Mouse (Mus musculus): Measurements from ENCODE around the gene Sox9. TPM values are rescaled to one million over a fixed set of nuclear protein-coding genes. Genes with fewer than 3 reads are reported as not detected.

The Sox9 gene
- polyA plus RNA-seq, 1 experiment from 2014 or later: 48.0 TPM

GRCm38 (mm10) chr11:112828553-112829287 lies 46.7 kb downstream of the Sox9 start:
- Histone ChIP-seq H3K4me1 (ENCODE audit: control insufficient read depth, insufficient read depth, low read length) (peaks cover 2% of the 10 kb centered on the region), H3K4me3 (ENCODE audit: low read depth, low read length) (no peak overlapping the region), H3K9ac (ENCODE audit: low read depth, low read length) (no peak overlapping the region), H3K4me2 (ENCODE audit: low read depth, low read length) (no peak overlapping the region), H3K36me3 (ENCODE audit: control insufficient read depth, insufficient read depth, low read length) (no peaks in the 10 kb centered on the region), H3K27ac (replicated peaks; ENCODE audit: low read depth, low read length) (no peak overlapping the region), H3K27me3 (replicated peaks; ENCODE audit: control insufficient read depth, insufficient read depth, low read length) (no peaks in the 10 kb centered on the region), H3K9me3 (ENCODE audit: control insufficient read depth, low read length) (no peaks in the 10 kb centered on the region)
- no peak for ATAC-seq (ENCODE audit: low read depth)
- DNase-seq (ENCODE audit: low spot score): no peak
- 85% methylated on average over 9 of the region's 9 CpGs for WGBS

GRCm38 (mm10) chr11:112834245-112835005 lies 52.4 kb downstream of the Sox9 start:
- no peak overlapping the region for H3K4me2 ChIP-seq (ENCODE audit: low read depth, low read length)
- no peaks in the 10 kb centered on the region for H3K27me3 ChIP-seq (replicated peaks; ENCODE audit: control insufficient read depth, insufficient read depth, low read length)
- no peak overlapping the region for H3K9ac ChIP-seq (ENCODE audit: low read depth, low read length)
- H3K9me3 ChIP-seq (ENCODE audit: control insufficient read depth, low read length): no peaks in the 10 kb centered on the region
- peaks cover 5% of the 10 kb centered on the region for H3K4me1 ChIP-seq (ENCODE audit: control insufficient read depth, insufficient read depth, low read length)
- DNase-seq (ENCODE audit: low spot score): peak; percentile 19
- WGBS: 53% methylated on average over 11 of the region's 11 CpGs
- H3K27ac ChIP-seq (replicated peaks; ENCODE audit: low read depth, low read length): no peak overlapping the region
- H3K4me3 ChIP-seq (ENCODE audit: low read depth, low read length): no peak overlapping the region
- no peak for ATAC-seq (ENCODE audit: low read depth)
- H3K36me3 ChIP-seq (ENCODE audit: control insufficient read depth, insufficient read depth, low read length): no peaks in the 10 kb centered on the region

GRCm38 (mm10) chr11:112835468-112836092 lies 53.6 kb downstream of the Sox9 start:
- DNase-seq (ENCODE audit: low spot score) (peak; percentile 37), ATAC-seq (ENCODE audit: low read depth) (peak; percentile 26; the same call in 1 of the 2 replicates)
- Histone ChIP-seq H3K27me3 (replicated peaks; ENCODE audit: control insufficient read depth, insufficient read depth, low read length) (no peaks in the 10 kb centered on the region), H3K4me2 (ENCODE audit: low read depth, low read length) (no peak overlapping the region), H3K9ac (ENCODE audit: low read depth, low read length) (no peak overlapping the region), H3K4me1 (ENCODE audit: control insufficient read depth, insufficient read depth, low read length) (peaks cover 5% of the 10 kb centered on the region), H3K4me3 (ENCODE audit: low read depth, low read length) (no peak overlapping the region), H3K36me3 (ENCODE audit: control insufficient read depth, insufficient read depth, low read length) (no peaks in the 10 kb centered on the region), H3K9me3 (ENCODE audit: control insufficient read depth, low read length) (no peaks in the 10 kb centered on the region), H3K27ac (replicated peaks; ENCODE audit: low read depth, low read length) (no peak overlapping the region)
- 38% methylated on average over 7 of the region's 7 CpGs for WGBS

All from embryonic facial prominence, embryonic 14.5 days (tissue).